In the genomic region with DNA sequence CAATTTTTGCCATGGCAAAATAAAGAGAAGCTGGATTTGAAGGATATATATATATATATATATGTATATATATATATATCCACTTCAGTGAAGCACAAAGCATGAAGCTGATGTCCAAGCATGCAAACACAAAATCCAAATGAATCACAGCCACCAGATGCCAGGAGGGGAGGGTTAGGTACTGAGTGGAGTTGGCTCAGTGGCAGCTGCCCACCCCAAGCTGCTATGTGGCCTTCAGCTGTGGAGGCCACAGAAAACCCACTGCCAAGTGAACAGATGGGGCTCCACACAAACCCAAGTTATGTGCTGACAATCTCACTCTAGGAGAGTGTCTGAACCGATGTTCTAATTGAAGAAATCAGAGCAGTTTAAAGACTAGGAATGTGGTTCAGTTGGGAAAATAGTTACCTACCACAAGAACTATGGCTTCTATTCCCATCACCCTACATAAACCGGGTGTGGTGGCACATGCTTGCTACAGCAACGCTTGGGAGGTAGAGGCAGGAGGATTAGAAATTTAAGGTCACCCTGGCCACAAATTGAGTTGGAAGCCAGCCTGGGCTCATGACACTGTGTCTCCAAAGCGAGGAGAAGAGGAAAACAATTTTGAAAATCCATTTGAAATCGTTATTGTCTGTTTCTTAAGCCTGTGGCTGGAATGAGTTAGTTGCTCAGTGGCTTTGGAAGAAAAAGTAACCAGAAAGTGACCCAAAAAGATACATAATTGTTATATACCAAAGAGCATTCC, we compare ENCODE assay signal across 14 mouse cellular contexts.
DNase-seq lines count a peak whose midpoint lies in the region; ATAC-seq lines count a peak whose summit lies in the region.
"Had no signal": no experiment of that assay in that cellular context is flagged by ENCODE, and none has a peak within 500 bp of the region (broad histone marks: within the 10 kb centered on the region; RNA-seq: fewer than 3 reads in every experiment).

No protein-coding gene starts in this region.

- WGBS in kidney, embryonic 16.5 days = 83% methylated on average over 5 of the region's 5 CpGs
- WGBS in heart, embryonic 12.5 days = 73% methylated on average over 5 of the region's 5 CpGs

- H3K36me3 ChIP-seq in kidney, embryonic 16.5 days (ENCODE audit: insufficient read depth, low read length) = no peaks in the 10 kb centered on the region
- H3K36me3 ChIP-seq in heart, embryonic 12.5 days = no peaks in the 10 kb centered on the region
- H3K36me3 ChIP-seq: heart, embryonic 15.5 days; liver, embryonic 12.5 days; neural tube, embryonic 15.5 days had no signal

- no peaks in the 10 kb centered on the region for H3K9me3 ChIP-seq in kidney, embryonic 16.5 days (ENCODE audit: low read length)
- H3K9me3 ChIP-seq in heart, embryonic 12.5 days (replicated peaks) = no peaks in the 10 kb centered on the region
- H3K9me3 ChIP-seq: forebrain, embryonic 13.5 days; heart, embryonic 15.5 days; liver, embryonic 12.5 days; neural tube, embryonic 15.5 days had no signal

- no peaks in the 10 kb centered on the region for H3K4me1 ChIP-seq in kidney, embryonic 16.5 days (ENCODE audit: insufficient read depth, low read length)
- peaks cover 7% of the 10 kb centered on the region; the same call in 1 of the 2 replicates for H3K4me1 ChIP-seq in heart, embryonic 12.5 days (replicated peaks)
- H3K4me1 ChIP-seq: heart, embryonic 15.5 days; neural tube, embryonic 15.5 days had no signal

- H3K9ac ChIP-seq in kidney, embryonic 16.5 days (replicated peaks; ENCODE audit: low read length) = no peak overlapping the region
- H3K9ac ChIP-seq in heart, embryonic 12.5 days = no peak overlapping the region
- H3K9ac ChIP-seq: forebrain, embryonic 13.5 days; heart, embryonic 15.5 days; liver, embryonic 12.5 days; neural tube, embryonic 15.5 days had no signal

- no peak overlapping the region for H3K4me3 ChIP-seq in kidney, embryonic 16.5 days (ENCODE audit: low read length)
- no peak overlapping the region for H3K4me3 ChIP-seq in heart, embryonic 12.5 days
- H3K4me3 ChIP-seq: forebrain, embryonic 13.5 days; heart, embryonic 15.5 days; liver, embryonic 12.5 days; megakaryocyte, embryonic 14.5 days; neural tube, embryonic 15.5 days had no signal

- intact Hi-C loops in left cerebral cortex, postnatal 14 days (cut with DNase I) = loop anchor here (10.0 kb wide), 1 partner anchor 231 kb away; no protein-coding TSS in a partner anchor

- no peak for ATAC-seq in erythroblast, adult 5-6 weeks (replicated peaks; ENCODE audit: low FRiP score, poor library complexity, severe bottlenecking)
- ATAC-seq in kidney, embryonic 16.5 days (ENCODE audit: low FRiP score, low TSS enrichment) = no peak
- ATAC-seq in heart, embryonic 12.5 days (ENCODE audit: insufficient number of reproducible peaks, low FRiP score) = no peak
- ATAC-seq: forebrain, embryonic 13.5 days; liver, embryonic 12.5 days had no signal

- DNase-seq in adrenal gland, postnatal 25 days = peak; percentile 10
- DNase-seq in cerebellum, adult 11-12 months = peak; percentile 85
- peak; percentile 59 for DNase-seq in layer of hippocampus, adult 11-12 months (ENCODE audit: low spot score)
- peak; percentile 44 to 52 for DNase-seq in left cerebral cortex, postnatal 14 days (ENCODE audit: low spot score in 2 of 2)
- no peak for DNase-seq in lung, postnatal 25 days (ENCODE audit: low spot score)
- DNase-seq: kidney, adult 18-20 months had no signal

- H3K4me2 ChIP-seq in kidney, embryonic 16.5 days (replicated peaks; ENCODE audit: low read depth, low read length) = no peak overlapping the region
- no peak overlapping the region for H3K4me2 ChIP-seq in heart, embryonic 12.5 days
- H3K4me2 ChIP-seq: forebrain, embryonic 13.5 days; heart, embryonic 15.5 days; liver, embryonic 12.5 days; neural tube, embryonic 15.5 days had no signal

- no peaks in the 10 kb centered on the region for H3K27me3 ChIP-seq in kidney, embryonic 16.5 days (ENCODE audit: insufficient read depth, low read length)
- no peaks in the 10 kb centered on the region for H3K27me3 ChIP-seq in heart, embryonic 12.5 days (replicated peaks)
- H3K27me3 ChIP-seq: forebrain, embryonic 13.5 days; heart, embryonic 15.5 days; liver, embryonic 12.5 days; megakaryocyte, embryonic 14.5 days; neural tube, embryonic 15.5 days had no signal

- H3K27ac ChIP-seq in kidney, embryonic 16.5 days (ENCODE audit: low read length) = no peak overlapping the region
- H3K27ac ChIP-seq in heart, embryonic 12.5 days (ENCODE audit: poor library complexity, severe bottlenecking) = no peak overlapping the region
- H3K27ac ChIP-seq: forebrain, embryonic 13.5 days; heart, embryonic 15.5 days; liver, embryonic 12.5 days; neural tube, embryonic 15.5 days had no signal
